Mouse (Mus musculus): ENCODE measurements around the gene 1700016H13Rik. TPM values are rescaled to one million over a fixed set of nuclear protein-coding genes. Genes with fewer than 3 reads are reported as not detected.

1700016H13Rik gene
- polyA plus RNA-seq, 1 experiment from 2014 or later = not detected

DNA sequence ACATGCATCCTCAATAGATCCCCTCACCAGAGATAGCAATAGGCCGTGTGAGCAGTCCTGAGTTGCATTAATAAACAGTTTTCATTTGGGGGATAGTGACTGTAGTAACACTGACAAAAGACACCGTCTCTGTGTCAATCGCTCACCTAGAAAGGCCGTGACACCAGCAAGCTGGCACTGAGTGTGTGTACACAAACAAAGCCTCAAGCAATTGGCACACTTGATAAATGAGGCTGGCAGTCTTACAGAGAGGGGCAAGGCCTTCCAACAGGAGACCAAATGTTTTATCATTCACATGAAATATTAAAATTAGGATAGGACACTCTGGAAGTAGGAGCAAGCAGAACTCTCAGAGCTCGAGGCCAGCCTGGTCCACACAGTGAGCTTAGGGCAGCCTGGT, 33.5 kb downstream of the 1700016H13Rik start:
- H3K9me3 ChIP-seq (ENCODE audit: control insufficient read depth, low read length) = no peaks in the 10 kb centered on the region
- no peak for ATAC-seq (ENCODE audit: low read depth)
- no peaks in the 10 kb centered on the region for H3K27me3 ChIP-seq (ENCODE audit: control insufficient read depth, insufficient read depth, low read length)
- H3K9ac ChIP-seq (replicated peaks; ENCODE audit: low read depth, low read length) = no peak overlapping the region
- H3K4me2 ChIP-seq (ENCODE audit: low read depth, low read length) = no peak overlapping the region
- no peaks in the 10 kb centered on the region for H3K4me1 ChIP-seq (ENCODE audit: control insufficient read depth, insufficient read depth, low read length)
- H3K4me3 ChIP-seq (ENCODE audit: low read depth, low read length) = no peak overlapping the region
- H3K36me3 ChIP-seq (ENCODE audit: control insufficient read depth, insufficient read depth, low read length) = no peaks in the 10 kb centered on the region
- no peak overlapping the region for H3K27ac ChIP-seq (ENCODE audit: low read depth, low read length)
- 82% methylated on average over 5 of the region's 5 CpGs for WGBS

DNA sequence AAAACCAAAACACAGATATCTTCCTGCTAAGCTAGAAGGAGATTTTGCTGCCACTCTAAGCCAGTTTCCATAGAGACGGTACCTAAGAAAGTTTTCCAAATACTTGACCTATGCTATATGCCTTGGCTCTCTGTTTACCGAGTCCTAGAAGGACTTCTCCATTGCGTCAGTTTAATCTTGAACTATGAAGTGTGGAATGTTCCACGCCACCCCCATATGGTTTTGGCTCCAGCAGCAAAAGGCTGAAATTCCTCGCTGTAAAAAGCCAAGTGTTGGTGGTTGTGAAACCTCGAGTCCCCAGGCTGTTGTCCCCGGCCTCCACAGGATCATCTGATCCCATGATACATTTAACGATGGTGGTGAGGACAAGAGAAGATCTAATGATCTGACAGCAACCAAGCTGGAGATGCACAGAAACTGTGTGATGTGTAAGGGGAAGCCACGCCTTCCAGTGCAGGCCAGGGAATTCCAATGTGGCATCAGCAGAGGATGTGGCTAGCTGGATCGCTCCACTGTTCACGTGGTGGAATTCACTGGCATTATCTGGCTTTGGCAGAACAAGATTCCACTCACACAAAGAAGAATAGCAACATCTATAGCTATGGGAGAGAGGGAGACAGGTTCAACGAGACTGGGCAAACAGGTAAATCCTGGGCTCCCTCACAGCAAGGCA, 35.4 kb downstream of the 1700016H13Rik start:
- no peak for ATAC-seq (ENCODE audit: low read depth)
- 86% methylated on average over 12 of the region's 12 CpGs for WGBS
- Histone ChIP-seq H3K4me1 (ENCODE audit: control insufficient read depth, insufficient read depth, low read length) (no peaks in the 10 kb centered on the region), H3K4me2 (ENCODE audit: low read depth, low read length) (no peak overlapping the region), H3K27me3 (ENCODE audit: control insufficient read depth, insufficient read depth, low read length) (no peaks in the 10 kb centered on the region), H3K36me3 (ENCODE audit: control insufficient read depth, insufficient read depth, low read length) (no peaks in the 10 kb centered on the region), H3K9ac (replicated peaks; ENCODE audit: low read depth, low read length) (no peak overlapping the region), H3K9me3 (ENCODE audit: control insufficient read depth, low read length) (no peaks in the 10 kb centered on the region), H3K4me3 (ENCODE audit: low read depth, low read length) (no peak overlapping the region), H3K27ac (ENCODE audit: low read depth, low read length) (no peak overlapping the region)

DNA sequence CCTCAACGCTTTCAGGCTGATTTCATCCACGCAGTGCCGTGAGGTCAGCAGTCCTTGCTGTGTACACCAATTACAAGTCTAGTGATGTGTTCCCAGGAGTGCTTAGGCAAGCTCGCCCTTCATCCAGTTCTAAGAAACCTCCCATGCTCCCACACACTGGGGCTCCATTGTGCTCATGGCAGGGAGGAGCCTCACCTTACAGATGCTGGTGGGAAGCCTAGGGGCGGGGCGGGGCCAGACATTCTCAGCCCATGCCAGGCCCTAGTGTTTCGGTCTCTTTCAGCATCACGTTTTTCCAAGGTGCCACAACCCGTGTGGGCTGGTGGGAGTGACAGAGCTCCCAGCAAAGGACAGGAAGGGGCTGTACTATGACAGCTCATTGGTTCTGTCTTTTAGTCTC, 38.6 kb downstream of the 1700016H13Rik start:
- H3K4me1 ChIP-seq (ENCODE audit: control insufficient read depth, insufficient read depth, low read length) = no peaks in the 10 kb centered on the region
- no peaks in the 10 kb centered on the region for H3K36me3 ChIP-seq (ENCODE audit: control insufficient read depth, insufficient read depth, low read length)
- no peak overlapping the region for H3K27ac ChIP-seq (ENCODE audit: low read depth, low read length)

DNA sequence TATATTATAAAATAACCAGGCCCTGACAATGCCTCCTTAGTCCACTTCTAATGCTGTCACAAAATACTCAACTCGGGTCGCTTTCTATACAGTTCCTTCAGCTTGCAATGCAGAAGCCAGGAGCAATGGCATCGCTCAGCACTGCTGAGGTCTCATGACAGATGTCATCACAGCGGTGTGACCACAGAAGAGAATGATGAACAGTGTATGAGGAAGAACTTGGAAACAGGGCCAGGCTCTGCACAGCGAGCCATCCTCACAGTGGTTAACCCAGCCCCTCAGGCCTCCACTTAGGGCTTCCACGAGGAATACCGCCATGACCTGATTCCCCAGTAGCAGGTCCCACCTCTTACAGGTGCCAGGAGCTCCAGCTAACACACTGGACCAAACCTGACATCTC, 41.5 kb downstream of the 1700016H13Rik start:
- Histone ChIP-seq H3K27ac (ENCODE audit: low read depth, low read length) (no peak overlapping the region), H3K9ac (replicated peaks; ENCODE audit: low read depth, low read length) (no peak overlapping the region), H3K36me3 (ENCODE audit: control insufficient read depth, insufficient read depth, low read length) (no peaks in the 10 kb centered on the region), H3K4me3 (ENCODE audit: low read depth, low read length) (no peak overlapping the region), H3K4me1 (ENCODE audit: control insufficient read depth, insufficient read depth, low read length) (no peaks in the 10 kb centered on the region), H3K9me3 (ENCODE audit: control insufficient read depth, low read length) (no peaks in the 10 kb centered on the region), H3K27me3 (ENCODE audit: control insufficient read depth, insufficient read depth, low read length) (no peaks in the 10 kb centered on the region), H3K4me2 (ENCODE audit: low read depth, low read length) (no peak overlapping the region)
- ATAC-seq (ENCODE audit: low read depth) = no peak
- WGBS = 96% methylated on average over 7 of the region's 7 CpGs

More for the DNA sequence above, 38.6 kb downstream of the 1700016H13Rik start:
- Histone ChIP-seq H3K9me3 (ENCODE audit: control insufficient read depth, low read length) (no peaks in the 10 kb centered on the region), H3K4me3 (ENCODE audit: low read depth, low read length) (no peak overlapping the region), H3K9ac (replicated peaks; ENCODE audit: low read depth, low read length) (no peak overlapping the region), H3K4me2 (ENCODE audit: low read depth, low read length) (no peak overlapping the region), H3K27me3 (ENCODE audit: control insufficient read depth, insufficient read depth, low read length) (no peaks in the 10 kb centered on the region)
- no peak for ATAC-seq (ENCODE audit: low read depth)
- 71% methylated on average over 9 of the region's 9 CpGs for WGBS

DNA sequence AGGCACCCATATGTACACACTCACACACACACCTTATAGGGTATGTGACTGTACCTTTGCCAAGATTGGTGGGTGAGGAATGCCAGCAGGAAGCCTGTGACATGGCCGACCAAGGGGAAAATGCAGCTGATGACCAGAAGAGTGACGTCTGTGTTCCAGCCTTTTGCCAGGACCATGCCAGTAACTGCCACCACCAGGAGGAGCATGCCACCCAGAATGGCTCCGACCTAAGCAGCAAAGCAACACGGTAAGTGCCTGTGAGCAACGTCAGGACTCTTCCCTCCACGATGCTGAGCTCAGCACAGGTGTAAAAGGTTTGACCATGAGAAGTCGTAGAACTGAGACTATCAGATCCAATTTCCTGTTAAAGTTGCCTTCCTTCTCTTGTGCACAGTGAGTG, 43.5 kb downstream of the 1700016H13Rik start:
- Histone ChIP-seq H3K4me1 (ENCODE audit: control insufficient read depth, insufficient read depth, low read length) (no peaks in the 10 kb centered on the region), H3K27ac (ENCODE audit: low read depth, low read length) (no peak overlapping the region), H3K36me3 (ENCODE audit: control insufficient read depth, insufficient read depth, low read length) (no peaks in the 10 kb centered on the region), H3K27me3 (ENCODE audit: control insufficient read depth, insufficient read depth, low read length) (no peaks in the 10 kb centered on the region), H3K4me3 (ENCODE audit: low read depth, low read length) (no peak overlapping the region), H3K9ac (replicated peaks; ENCODE audit: low read depth, low read length) (no peak overlapping the region), H3K9me3 (ENCODE audit: control insufficient read depth, low read length) (no peaks in the 10 kb centered on the region), H3K4me2 (ENCODE audit: low read depth, low read length) (no peak overlapping the region)
- 89% methylated on average over 7 of the region's 7 CpGs for WGBS
- no peak for ATAC-seq (ENCODE audit: low read depth)

DNA sequence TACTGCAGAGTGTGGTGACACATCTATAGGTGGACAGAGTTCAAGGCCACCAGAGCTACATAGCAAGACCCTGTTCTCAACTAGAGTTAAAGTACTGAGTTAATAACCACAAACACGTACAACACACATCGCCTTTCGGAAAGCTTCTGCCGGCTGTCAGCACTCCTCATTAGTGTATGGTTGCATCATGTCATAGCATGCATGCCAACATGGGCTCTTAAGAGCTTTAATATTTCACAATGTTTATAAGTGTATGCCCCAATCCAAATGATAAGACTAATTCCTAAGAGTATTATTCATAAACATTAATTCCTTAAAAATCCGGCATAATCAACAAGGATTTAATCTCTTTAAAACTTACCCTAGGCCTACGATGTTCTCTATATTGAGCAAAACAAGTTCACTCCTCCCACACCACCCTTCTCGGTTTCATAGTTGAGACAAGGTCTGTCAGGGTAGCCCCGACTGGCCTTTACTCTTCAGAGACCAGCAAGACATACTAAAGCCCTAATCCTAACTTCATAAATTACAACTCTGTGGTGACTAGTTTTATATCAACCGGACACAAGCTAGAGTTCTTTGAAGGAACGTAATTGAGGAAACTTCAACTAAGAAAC, 44.8 kb downstream of the 1700016H13Rik start:
- 94% methylated on average over 10 of the region's 10 CpGs for WGBS
- H3K27me3 ChIP-seq (ENCODE audit: control insufficient read depth, insufficient read depth, low read length) = no peaks in the 10 kb centered on the region
- ATAC-seq (ENCODE audit: low read depth) = no peak
- H3K4me3 ChIP-seq (ENCODE audit: low read depth, low read length) = no peak overlapping the region
- no peak overlapping the region for H3K4me2 ChIP-seq (ENCODE audit: low read depth, low read length)
- no peaks in the 10 kb centered on the region for H3K9me3 ChIP-seq (ENCODE audit: control insufficient read depth, low read length)
- H3K4me1 ChIP-seq (ENCODE audit: control insufficient read depth, insufficient read depth, low read length) = no peaks in the 10 kb centered on the region
- H3K27ac ChIP-seq (ENCODE audit: low read depth, low read length) = no peak overlapping the region
- H3K9ac ChIP-seq (replicated peaks; ENCODE audit: low read depth, low read length) = no peak overlapping the region
- no peaks in the 10 kb centered on the region for H3K36me3 ChIP-seq (ENCODE audit: control insufficient read depth, insufficient read depth, low read length)

DNA sequence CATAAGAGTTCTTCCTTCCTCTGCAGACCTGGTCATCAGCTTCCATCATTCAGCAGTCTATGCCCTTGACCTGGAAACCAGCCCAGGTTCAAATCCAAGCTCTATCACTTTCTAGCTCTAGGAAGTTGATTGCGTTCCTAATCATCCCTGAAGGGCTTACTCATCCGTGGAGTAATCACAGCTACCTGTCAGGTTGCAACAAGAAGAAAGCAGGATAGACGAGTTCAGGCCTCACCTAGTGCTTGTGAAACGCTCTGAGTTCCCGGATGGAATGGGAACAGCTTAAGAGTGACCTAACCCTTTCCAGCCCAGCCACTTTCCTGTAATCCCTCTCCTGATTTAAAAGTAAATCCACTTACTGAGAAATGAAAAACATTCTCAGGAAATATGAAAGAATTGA, 45.7 kb downstream of the 1700016H13Rik start:
- WGBS = 81% methylated on average over 5 of the region's 5 CpGs
- no peak overlapping the region for H3K9ac ChIP-seq (replicated peaks; ENCODE audit: low read depth, low read length)
- H3K36me3 ChIP-seq (ENCODE audit: control insufficient read depth, insufficient read depth, low read length) = no peaks in the 10 kb centered on the region
- no peak for ATAC-seq (ENCODE audit: low read depth)
- H3K9me3 ChIP-seq (ENCODE audit: control insufficient read depth, low read length) = no peaks in the 10 kb centered on the region
- H3K4me3 ChIP-seq (ENCODE audit: low read depth, low read length) = no peak overlapping the region
- no peak overlapping the region for H3K4me2 ChIP-seq (ENCODE audit: low read depth, low read length)
- H3K27me3 ChIP-seq (ENCODE audit: control insufficient read depth, insufficient read depth, low read length) = no peaks in the 10 kb centered on the region
- no peaks in the 10 kb centered on the region for H3K4me1 ChIP-seq (ENCODE audit: control insufficient read depth, insufficient read depth, low read length)
- no peak overlapping the region for H3K27ac ChIP-seq (ENCODE audit: low read depth, low read length)

DNA sequence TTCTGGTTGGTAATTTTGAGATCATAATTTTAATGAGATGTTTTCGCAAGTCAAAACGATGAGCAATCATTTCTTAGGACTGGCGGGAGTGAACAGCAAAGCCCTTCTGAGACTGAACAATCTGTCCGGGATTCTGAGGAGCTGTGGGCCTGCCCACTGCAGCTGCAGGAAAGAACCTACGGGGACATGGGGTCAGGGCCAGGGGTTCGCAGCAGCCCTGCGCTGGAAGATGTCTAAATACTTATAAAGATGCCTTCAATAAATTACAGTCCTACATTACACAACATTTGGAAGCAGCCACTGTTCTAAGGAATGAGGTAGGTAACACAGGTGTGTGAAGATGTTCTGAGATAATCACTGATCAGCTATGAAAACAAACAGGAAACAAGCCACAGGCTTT, 50.1 kb downstream of the 1700016H13Rik start:
- H3K27ac ChIP-seq (ENCODE audit: low read depth, low read length) = no peak overlapping the region
- H3K36me3 ChIP-seq (ENCODE audit: control insufficient read depth, insufficient read depth, low read length) = no peaks in the 10 kb centered on the region
- no peaks in the 10 kb centered on the region for H3K4me1 ChIP-seq (ENCODE audit: control insufficient read depth, insufficient read depth, low read length)
- WGBS = 84% methylated on average over 7 of the region's 7 CpGs
- H3K9ac ChIP-seq (replicated peaks; ENCODE audit: low read depth, low read length) = no peak overlapping the region
- no peaks in the 10 kb centered on the region for H3K27me3 ChIP-seq (ENCODE audit: control insufficient read depth, insufficient read depth, low read length)
- H3K4me2 ChIP-seq (ENCODE audit: low read depth, low read length) = no peak overlapping the region
- H3K4me3 ChIP-seq (ENCODE audit: low read depth, low read length) = no peak overlapping the region
- ATAC-seq (ENCODE audit: low read depth) = no peak
- H3K9me3 ChIP-seq (ENCODE audit: control insufficient read depth, low read length) = no peaks in the 10 kb centered on the region

DNA sequence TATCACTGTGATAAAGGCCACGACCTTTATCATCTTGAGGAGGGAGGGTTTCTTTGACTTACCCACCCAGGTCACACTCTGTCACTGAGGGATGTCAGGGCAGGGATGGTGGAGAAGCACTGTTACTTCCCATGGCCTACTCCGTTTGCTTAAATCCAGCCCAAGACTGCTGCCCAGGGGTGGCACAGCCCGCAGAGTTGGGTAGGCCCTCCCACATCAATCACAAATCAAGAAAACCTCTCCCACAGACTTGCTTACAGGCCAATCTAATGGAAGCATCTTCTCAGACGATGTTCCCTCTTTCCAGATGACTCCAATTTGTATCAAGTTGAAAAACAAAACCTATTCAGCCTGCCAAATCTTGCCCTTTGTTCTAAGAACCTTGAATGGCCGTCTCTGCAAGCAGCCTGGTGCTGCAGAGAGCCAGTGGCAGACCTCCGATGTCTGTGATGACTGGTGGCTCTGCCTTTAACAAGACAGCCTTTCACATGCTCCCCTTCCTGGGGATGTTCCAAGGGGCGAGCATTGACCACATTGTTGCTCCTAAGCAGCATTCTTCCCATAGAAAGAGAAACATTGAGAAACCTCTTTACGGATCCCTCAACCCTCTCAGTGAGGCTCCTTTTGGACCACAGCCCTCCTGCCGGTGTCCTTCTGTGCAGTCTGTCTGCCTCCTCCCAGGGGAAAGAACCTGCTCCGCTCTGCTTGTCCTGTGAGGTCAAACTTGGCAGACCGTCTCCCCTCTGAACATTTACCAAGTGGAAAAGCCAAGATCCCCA, 52.5 kb downstream of the 1700016H13Rik start:
- H3K9ac ChIP-seq (replicated peaks; ENCODE audit: low read depth, low read length) = no peak overlapping the region
- no peaks in the 10 kb centered on the region for H3K36me3 ChIP-seq (ENCODE audit: control insufficient read depth, insufficient read depth, low read length)
- 37% methylated on average over 11 of the region's 11 CpGs for WGBS
- H3K4me1 ChIP-seq (ENCODE audit: control insufficient read depth, insufficient read depth, low read length) = no peaks in the 10 kb centered on the region
- no peak overlapping the region for H3K4me3 ChIP-seq (ENCODE audit: low read depth, low read length)
- no peak overlapping the region for H3K27ac ChIP-seq (ENCODE audit: low read depth, low read length)
- H3K4me2 ChIP-seq (ENCODE audit: low read depth, low read length) = no peak overlapping the region
- no peaks in the 10 kb centered on the region for H3K27me3 ChIP-seq (ENCODE audit: control insufficient read depth, insufficient read depth, low read length)
- peak; percentile 46; the same call in 1 of the 2 replicates for ATAC-seq (ENCODE audit: low read depth)
- no peaks in the 10 kb centered on the region for H3K9me3 ChIP-seq (ENCODE audit: control insufficient read depth, low read length)

Measured in neural tube, embryonic 14.5 days (tissue).